Mouse (Mus musculus) spleen, adult 12 weeks (tissue): ENCODE data around the gene Tjap1.

ENCODE experiments used
- DNase-seq: peaks from one replicate; pipeline ENCODE4 v3.0.0; 2022; ENCODE audit warnings: low spot score

The Tjap1 gene

DNA sequence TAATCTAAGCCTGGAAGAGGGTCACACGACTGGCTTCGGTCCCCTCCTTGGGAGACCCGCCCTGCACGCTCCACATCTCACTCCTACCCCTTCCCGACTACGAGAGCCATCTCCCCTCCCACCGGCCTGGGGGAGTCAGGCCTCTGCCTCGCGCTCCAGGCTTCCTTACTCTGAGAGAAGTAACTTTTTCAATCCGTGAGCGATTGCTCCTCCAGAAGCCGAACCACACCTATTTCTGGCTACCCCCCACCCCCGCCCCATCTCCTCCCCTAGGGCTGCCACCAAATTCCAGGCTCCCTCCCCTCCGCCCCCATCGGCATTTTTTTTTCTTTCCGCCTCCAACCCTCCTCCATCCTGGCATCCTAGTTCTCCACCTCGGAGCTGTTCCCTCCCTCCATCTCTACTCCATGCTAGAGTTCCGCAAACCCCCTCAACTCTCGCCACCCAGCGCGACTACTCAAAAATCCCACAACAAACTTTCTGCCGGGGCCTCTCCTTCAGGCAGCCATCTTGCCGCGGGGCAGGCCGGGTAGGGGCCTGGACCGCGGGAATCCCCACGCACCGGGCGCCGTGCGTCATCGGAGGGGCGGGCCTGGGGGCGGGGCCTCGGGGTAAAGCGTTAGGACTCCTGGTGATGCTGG, at the start of gene Tjap1:
TSS of gene Tjap1 (minus strand) at position 544 of the 641 bp plus-strand sequence.
- peak; percentile 67 for DNase-seq

DNA sequence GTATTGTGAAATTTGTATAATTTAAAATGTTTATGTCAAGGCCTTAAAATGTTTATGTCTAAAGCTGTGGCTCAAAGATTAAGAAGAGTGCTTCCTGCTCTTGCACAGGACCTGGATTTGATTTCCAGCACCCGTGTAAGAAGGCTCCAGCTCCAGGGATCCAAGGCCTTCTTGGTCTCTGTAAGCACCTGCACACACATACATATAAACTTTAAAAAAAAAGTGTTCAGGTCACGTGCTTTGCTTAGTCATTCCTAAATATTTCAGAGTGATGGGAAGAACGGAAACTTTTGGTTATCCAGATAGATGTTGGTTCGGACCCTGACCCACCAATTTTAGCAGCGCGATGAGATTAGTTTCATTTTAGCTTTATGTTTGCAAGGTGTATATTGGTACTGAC, 45.9 kb upstream of the Tjap1 start:
- DNase-seq = no peak

DNA sequence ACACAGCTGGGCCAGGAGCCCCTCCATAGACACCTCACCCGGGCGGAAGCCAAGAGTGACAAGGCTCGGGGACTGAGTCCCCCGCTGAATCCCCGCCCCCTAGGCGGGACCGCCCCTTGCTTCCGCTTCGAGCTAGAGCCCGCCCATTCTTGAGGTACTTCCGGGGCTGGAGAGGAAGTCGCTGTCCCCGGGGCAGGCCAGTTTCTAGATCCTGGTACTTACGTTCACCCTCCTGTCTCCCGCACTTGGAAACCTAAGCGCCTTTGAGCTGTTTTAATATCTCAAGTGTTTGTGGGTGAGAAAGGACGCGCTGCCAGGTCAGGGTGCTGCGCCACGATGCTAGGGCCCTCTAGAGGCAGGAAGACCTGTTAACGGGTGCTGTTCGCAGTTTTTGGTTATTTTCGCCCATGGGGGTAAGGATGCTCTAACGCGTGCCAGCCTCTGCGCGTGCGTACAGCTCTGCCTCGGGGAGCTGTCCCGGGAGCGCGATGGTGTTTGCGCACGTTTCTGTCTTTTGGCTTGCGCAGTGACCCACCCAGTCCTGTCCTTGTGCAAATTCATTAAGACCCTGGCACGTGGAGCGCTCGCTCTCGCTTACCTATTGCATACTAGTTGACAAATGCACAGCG, 45.2 kb upstream of the Tjap1 start, which contains the start of gene Abcc10:
TSS of gene Abcc10 (minus strand) at position 447 of the 629 bp plus-strand sequence.
- DNase-seq = peak; percentile 86

DNA sequence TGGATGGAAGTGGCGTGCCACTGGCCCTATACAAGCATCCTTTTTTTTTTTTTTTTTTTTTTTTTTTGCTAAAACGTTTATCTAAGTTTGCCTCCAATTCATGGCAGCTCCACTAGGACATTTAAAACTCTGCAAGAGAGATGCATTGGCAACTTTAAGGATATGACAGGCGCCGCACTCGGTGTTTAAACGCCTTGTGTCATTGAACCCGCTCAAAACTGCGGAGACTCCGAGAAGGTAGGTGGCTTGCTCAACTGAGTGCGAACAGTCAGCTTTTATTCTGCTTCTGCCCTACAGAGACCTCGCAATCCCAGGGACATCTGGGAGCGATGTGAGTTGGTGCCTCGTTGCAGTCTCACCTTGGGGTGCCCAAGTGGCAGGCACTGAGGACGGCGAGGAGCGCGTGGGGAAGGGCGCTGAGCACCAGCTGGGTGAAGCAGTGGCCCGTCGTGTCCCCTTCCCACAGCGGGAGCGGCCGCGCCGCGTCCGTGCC, 44.6 kb upstream of the Tjap1 start:
- DNase-seq = no peak

DNA sequence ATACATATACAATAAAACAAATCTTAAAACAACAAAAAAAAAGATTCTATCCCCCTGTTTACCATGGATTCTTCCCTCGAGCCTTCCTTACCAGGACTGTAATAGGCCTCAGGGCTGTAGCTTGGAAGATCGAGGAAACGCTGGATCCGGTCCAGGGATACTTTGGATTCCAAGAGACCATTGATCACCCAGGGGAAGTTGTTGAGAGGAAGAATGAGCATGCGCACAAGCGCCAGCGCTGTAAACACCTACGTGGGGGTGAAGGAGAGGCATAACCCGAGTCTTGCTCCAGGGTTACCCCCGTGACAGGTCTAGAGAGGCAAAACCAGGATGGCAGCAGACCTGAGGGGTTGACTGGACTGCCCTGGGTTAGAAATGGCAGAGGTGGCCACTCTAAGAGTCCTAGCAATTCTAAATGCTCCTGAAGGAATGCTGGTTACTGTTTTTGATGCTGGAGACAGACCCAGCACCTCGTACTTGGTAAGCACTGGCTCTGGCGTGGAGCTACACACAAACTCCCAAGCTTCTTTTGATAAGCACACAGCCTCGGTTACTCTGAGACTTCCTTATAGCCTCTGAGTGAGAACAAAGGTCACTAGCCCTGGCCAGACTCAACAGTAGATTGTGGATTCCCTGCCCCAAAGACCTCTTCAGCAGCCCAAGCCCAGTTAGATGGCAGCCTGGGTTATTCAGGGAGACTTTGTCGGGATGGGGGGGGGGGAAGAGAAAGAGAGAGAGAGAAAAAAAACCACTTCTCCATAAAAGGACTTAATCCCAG, 39.4 kb upstream of the Tjap1 start:
- DNase-seq = no peak

DNA sequence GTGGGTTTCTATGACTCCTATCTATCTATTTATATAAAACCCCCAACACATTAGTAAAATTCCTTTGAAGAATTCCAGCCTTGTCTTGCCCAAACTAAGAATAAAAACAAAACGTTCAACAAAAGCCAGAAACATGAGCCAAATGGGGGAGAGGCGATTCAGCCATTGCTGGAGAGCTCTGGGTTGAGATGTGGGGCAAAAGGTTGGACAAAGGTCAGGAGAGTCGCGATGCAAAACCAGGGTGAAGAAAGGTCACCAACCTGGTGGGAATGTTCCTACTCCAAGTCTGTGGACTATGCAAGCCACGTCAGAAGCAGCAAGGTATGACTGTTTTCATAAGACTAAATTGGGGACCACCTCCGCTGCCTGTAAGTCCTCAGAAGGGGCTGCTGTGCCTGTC, 37.7 kb upstream of the Tjap1 start:
- no peak for DNase-seq

DNA sequence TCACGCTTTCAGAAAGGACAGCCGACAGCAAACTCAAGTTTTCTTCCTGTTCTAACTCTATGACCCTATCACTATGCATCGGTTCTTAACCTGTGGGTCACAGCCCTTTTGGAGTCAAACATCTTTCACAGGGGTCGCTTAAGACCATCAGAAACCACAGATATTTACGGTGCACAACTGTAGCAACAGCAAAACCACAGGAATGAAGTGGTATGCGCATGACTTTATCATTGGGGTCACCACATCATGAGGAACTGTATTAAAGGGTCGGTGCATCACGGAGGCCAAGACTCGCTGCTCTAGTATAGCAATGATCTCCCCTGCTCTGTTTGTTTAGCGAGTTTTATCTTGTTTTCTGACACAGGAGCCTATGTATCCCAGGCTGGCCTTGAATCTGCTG, 33.0 kb upstream of the Tjap1 start:
- DNase-seq = no peak

DNA sequence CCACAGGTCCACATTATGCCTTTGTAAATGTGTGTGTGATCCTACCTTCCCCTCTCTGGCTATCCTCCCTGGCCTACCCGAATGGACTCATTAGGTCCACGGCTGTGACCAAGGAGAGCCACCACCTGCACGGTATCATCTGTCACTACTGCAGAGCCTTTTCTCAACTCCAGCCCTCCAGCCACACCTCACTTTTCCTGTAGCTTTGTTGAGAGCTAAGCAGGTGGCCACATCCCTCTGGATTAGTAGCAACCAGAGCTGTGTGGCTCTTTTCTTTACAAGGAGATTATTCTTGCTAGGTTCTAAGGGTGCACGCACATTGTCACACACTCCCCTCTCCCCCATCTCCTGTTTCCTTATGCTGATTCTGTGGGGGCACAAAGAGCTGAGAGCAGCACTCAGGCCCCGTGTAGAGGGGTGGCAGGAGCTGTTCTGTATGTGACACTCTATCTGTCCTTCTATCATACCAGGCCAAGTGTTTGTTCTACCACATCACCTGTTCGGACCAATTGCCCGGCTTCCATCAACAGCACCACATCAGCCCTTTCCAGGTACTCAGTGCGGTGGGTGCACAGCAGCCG, 30.4 kb upstream of the Tjap1 start:
- no peak for DNase-seq

DNA sequence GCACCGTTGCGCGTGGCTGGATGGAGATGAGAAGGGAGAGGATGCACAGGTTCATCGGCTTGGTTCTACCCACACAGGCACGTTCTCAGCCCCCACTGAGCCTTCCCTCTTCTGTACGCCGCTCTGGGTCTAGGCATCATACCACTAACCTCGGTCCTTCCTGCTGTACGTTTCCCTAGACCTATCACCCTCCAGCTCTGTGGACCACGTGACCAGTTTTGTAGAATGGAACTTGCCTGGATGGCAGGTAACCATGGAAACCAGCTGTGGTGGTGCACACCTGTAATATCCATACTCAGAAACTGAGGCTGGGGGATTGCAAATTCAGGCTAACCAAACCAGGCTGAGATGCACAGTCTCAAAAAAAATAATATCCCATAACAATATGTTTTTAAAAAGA, 27.7 kb upstream of the Tjap1 start:
- no peak for DNase-seq

DNA sequence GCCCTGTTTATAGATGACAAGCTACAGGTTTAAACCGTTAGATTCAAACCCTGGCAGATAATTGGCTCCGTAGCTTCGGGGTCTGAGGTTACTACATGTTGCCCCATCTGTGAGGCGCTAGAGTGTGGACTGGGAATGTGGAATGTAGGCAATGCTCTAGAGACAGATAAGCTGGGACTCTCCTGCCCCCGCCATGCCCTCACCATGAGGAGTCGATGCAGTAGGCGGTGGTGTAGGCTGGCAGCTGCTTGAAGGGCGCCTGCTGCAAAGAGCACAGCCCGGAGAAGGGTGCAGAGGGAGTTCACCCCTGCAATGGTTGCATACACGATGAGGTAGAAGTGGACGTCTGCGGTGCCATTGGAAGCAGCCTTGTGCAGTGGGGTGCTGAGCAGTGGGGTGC, 27.0 kb upstream of the Tjap1 start:
- DNase-seq = no peak

DNA sequence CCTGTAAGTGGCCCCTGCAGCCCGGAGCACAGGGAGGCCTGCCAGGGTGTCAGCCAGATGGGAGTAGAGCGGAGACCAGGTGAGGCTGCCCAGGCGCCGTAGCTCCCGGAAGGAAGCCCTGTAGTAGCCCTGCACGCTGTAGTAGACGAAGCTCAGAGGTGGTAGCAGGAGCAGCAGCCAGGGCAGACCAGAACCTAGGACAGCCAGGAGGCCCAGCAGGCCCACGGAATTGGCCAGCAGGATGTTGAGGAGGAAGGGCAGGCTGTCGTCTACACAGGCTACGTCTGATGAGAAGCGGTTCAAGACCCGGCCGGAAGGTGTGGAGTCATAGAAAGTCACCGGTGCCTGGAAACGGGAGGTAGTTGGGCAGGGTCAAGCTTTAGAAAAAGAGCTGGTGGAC, 24.1 kb upstream of the Tjap1 start:
- no peak for DNase-seq

DNA sequence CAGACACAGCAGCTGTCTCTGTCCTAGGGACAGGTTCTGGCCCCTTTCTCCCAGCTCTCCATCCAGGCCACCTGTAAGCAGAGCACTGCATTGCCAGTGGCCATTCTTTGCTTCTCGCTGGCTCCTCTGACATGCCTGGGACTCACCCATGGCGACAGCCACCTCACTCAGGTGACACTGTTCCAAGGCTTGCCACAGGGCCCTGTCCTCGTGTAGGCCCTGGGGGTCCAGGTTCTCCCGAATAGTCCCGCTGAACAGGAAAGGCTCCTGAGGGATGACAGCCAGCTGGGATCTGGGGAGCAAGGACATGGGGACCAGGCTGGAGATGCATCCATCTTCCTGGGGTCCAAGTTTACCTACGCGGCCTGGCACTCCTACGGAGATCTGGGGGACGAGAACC, 21.4 kb upstream of the Tjap1 start:
- DNase-seq = no peak

DNA sequence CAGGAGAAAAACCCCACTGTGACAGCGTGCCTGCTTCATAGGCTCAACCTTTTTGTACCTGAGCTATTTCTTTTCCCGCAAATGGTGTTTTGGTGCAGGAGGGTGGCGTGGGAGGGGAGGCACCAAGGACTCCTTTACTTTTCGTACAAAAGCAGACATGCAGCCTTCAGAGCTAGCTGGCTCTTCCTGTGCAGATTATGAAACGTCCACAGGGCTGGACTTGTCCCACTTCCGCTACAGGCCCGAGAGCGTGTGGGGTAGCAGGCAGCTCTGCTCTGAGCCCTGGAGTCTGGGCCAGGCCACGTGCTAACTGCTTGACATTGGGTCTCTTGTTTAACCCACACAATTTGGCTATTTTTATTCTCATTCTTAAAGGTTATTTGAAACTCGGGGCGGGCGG, 19.1 kb upstream of the Tjap1 start:
- DNase-seq = no peak

DNA sequence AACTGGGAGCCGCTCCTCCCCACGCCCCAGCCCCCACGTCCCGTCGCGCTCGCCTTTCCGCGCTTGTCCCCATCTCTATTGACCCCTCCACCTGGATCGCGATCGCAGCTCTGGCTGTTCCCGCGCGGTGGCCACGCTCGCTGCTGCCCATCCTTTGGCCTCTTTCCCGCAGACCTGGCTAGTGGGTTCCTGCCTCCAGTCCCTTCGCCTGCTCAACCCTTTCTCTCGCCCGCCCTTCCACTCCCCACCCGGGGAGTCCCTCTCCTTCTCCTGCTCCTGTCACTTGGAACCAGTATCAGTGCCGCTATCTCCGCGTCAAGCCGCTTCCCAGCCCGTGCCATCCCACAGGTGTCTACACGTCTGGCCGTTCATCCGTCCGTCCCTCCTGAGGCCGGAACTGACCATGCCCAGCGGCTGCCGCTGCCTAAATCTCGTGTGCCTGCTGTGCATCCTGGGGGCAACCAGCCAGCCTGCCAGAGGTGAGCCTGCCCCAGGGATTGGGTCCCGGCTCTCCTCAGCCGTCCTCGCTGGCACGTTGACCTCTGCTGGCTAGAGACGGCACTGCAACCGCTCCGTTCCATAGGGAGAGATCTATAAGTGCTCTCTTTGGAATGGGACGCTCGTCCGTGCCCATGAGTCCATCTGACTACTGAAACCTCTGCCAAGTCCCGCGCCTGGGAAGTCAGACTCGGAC, 15.5 kb upstream of the Tjap1 start:
- DNase-seq = peak; percentile 52

DNA sequence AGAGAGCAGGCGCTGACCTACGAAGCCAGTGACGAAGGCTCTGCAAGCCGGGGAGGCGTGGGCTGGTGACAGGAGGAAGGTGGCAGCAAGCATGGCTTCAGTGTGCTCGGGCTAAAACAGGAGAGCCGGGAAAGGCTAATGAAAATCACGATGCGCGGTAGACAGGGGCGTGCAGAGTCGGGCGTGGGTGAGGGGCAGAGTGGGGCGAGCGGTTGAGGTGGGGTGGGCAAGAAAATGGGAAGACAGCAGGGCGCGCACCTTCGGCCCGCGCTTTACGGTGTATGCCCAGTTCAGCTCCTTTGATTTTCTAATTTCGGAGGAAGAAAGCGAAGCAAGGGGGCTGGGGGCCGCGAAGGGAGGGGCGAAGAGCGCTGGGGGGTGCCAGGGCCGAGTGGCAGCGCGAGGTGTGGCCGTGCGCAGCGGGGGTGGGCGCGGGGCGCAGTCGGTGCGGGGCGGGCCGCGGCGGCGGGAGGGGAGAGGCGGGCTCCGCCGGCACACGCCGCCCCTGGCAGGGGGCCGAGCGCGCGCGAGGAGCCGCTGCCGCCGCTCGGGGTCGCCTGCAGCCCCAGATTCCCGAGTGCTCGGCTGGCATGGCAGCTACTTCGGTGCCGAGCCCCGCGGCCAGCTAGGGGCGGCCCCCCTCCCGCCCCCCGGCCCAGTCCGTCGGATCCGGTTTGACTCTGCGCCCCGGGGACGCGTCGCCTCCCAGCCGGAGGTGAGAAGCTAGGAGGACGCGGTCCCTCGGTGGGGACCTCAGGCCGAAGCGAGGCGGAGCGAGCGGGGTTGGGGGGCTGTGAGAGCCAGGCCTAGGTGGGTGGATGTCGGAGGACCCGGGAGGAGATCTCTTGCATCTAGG, 14.8 kb upstream of the Tjap1 start, which contains the start of gene Dlk2:
TSS of gene Dlk2 (plus strand) at position 58 of the 856 bp plus-strand sequence.
- no peak for DNase-seq

DNA sequence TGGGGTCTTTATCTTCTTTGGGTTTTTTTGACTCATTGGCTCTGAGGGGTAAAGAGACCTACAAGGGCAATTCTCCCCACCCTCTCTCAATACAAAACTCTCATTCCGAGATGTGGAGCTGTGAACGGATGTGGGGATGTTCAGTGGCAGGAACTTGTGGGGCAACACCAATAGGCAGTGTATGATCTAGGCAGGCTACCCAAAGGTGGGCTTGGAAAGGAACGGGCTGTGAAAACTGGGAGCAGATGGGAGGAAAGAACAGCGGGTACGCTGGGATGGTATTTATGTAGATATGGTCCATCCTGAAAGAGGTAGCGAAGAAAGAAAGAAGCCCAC, 14.2 kb upstream of the Tjap1 start:
- no peak for DNase-seq

DNA sequence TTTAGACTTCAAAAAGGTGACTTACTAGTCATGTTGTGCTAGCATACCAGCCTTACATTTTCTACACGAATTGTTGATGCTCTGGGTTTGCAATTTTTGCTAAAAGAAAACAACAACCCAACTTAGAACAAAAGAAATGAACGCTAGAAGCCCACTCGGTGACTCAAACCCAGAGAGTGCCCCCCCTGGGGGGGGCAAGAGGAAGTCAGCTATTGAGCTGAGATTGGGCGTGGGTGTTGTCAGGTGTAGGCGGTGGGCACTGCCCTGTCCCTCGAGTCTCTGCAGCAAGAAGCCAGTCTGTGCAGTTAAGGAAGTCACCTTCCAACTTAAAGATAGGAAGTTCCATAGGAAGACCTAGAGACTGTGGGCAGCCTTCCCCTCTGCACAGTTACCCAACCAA, 13.8 kb upstream of the Tjap1 start:
- DNase-seq = no peak

DNA sequence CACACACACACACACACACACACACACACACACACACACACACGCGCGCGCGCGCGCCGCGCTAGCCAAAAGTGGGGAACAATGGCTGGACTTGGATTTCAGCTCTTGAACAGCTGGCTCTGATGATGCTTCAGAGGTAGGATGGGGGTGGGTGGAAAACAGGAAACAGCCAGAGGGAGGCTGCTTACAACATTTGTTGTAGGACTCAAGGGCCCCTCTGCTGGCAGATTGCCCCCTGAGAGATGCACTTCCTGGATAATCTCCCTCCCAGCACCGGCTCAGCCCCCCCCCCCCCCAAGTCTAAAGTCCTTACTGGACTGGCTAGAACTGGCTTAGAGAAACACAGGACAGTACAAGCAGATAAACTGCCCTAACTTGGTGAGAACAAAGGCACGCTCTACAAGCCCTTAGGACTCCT, 4.9 kb upstream of the Tjap1 start:
- no peak for DNase-seq

DNA sequence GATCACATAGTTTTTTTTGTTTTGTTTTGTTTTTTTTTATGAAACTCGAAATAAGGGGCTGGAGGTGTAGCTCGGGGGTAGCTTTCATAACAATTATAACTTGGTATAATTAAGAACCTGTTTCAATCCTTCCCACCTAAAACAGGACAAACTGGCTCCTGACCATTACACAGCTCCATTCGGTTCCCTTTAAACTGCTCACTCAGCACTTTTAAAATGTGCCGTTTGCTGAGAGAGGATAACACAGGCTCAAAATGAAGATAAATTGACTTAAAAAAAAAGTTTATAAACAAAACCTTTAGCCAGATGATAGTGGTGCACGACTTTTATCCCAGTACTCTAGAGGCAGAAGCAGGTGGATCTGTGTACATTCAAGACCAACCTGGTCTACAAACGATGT, 2.6 kb upstream of the Tjap1 start:
- DNase-seq = no peak

DNA sequence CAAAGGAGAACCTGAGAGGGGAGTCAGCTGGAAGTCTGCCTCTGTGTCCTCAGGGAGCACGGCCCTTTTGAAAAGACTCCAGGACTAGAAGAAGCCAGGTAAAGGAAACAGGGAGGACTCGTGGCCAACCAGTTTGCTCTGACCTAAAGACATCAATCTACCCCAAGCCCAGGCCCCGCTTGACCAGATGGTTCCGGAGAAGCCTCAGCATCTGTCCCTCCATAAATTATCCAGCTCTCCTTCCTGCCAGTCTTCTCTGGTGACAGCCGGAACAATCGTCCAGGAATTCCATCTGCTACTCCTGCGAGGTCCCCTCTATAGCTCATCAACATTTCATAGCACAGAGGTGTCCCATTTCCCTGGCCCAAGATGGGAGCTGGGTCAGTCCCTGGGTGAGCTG, 1.8 kb upstream of the Tjap1 start:
- no peak for DNase-seq

DNA sequence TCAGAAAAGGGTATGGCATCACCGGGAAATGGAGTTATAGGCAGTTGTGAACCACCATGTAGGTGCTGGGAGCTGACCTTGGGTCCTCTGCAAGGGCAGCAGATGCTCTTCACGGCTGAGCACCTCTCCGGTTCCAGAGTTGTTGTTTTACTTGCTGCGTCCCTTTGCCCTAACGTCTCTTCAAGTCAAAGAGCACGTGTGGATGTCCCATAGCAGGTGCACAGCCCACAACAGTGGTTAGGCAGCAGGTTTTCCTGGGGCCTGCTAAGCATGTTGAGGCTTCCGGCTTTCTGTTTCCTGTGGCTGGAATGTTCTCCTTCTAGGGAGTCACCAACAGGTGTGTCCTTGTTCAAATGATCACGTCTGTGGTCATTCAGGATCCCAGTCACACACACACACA, 1.1 kb upstream of the Tjap1 start:
- no peak for DNase-seq
